Mouse (Mus musculus) liver, embryonic 16.5 days (tissue): ENCODE data around the gene Ghr. TPM values are rescaled to one million over a fixed set of nuclear protein-coding genes. Genes with fewer than 3 reads are reported as not detected.
A peak's percentile ranks its signal among the peaks of the same experiment; 100 is the strongest.

Experiments
- ATAC-seq: fragments of 200-750 bp; cut with Nextera tagmentation; 2 replicates; pipeline ENCODE4 v1.8.0; 2017; ENCODE audit warnings: low read depth, mild to moderate bottlenecking, moderate number of reproducible peaks, moderate library complexity
- H3K27ac ChIP-seq: fragments of 300-500 bp; sonication (generic); 2 replicates; pipeline ENCODE4 v1.5.1; 2014; ENCODE audit warnings: mild to moderate bottlenecking, low read length
- H3K27me3 ChIP-seq: fragments of 300-500 bp; sonication (generic); 2 replicates; pipeline ENCODE4 v1.6.1; 2014; ENCODE audit warnings: low read depth, low read length, mixed read lengths; ENCODE audit not compliant: control insufficient read depth, insufficient read depth
- H3K36me3 ChIP-seq: fragments of 300-500 bp; sonication (generic); 2 replicates; pipeline ENCODE4 v1.6.1; 2014; ENCODE audit warnings: mild to moderate bottlenecking; ENCODE audit not compliant: control insufficient read depth, insufficient read depth
- H3K4me1 ChIP-seq: fragments of 300-500 bp; sonication (generic); 2 replicates; pipeline ENCODE4 v1.6.1; 2014; ENCODE audit warnings: low read depth, low read length, mixed read lengths; ENCODE audit not compliant: control insufficient read depth
- H3K4me2 ChIP-seq: fragments of 300-500 bp; sonication (generic); 2 replicates; pipeline ENCODE4 v1.6.1; 2014; ENCODE audit warnings: low read depth, low read length, mixed read lengths
- H3K4me3 ChIP-seq: fragments of 300-500 bp; sonication (generic); 2 replicates; pipeline ENCODE4 v1.5.1; 2014; ENCODE audit warnings: low read depth, mild to moderate bottlenecking, low read length
- H3K9ac ChIP-seq: fragments of 300-500 bp; sonication (generic); 2 replicates; pipeline ENCODE4 v1.6.1; 2014; ENCODE audit warnings: low read depth, low read length
- H3K9me3 ChIP-seq: fragments of 300-500 bp; sonication (generic); replicated peaks from 2 replicates; pipeline ENCODE4 v1.6.1; 2016; ENCODE audit warnings: low read length; ENCODE audit not compliant: control insufficient read depth
- WGBS: fragments of 180-500 bp; shearing (Covaris S2); extraction: QIAGEN DNeasy Blood & Tissue Kit; methylation state at CpG from one replicate; pipeline ENCODE4 v1.1.7; 2014; ENCODE audit not compliant: insufficient replicate concordance; 5-methylcytosine and 5-hydroxymethylcytosine counted together
- polyA plus RNA-seq: library from polyadenylated mRNA; unstranded; fragments of >200 nt; fragmentation: Nextera tagmentation; extraction: Ambion mirVana; gene quantifications from 2 replicates; pipeline ENCODE4 v1.2.1, GENCODE M21; 2015

The Ghr gene
- polyA plus RNA-seq, 1 experiment from 2014 or later = 33.4 TPM

DNA sequence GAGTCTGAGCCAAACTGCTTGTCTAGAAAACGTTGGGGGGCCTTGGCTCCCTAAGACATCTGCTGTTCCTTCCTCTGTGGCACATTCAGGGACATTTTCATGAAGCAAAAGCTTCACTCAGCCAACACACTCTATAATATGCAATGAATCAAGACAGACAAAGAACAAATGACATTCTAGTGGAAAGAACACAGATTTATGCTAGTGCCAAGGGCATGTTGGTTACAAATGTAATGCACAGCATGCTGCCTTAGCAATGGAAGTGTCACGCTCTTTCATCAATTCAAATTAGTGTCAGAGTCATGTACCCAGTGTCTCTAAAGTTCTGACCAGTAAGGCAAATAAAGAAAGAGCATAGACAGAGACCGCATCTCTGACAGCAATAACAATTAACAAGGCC, 187.6 kb downstream of the Ghr start:
- 54% methylated on average over 3 of the region's 3 CpGs for WGBS

GRCm38 (mm10) chr15:3390722-3391121, 192.6 kb downstream of the Ghr start:
- Histone ChIP-seq H3K27me3 (no peaks in the 10 kb centered on the region), H3K9ac (no peak overlapping the region), H3K4me2 (no peak overlapping the region), H3K4me3 (no peak overlapping the region), H3K27ac (no peak overlapping the region), H3K9me3 (no peaks in the 10 kb centered on the region), H3K4me1 (no peaks in the 10 kb centered on the region), H3K36me3 (no peaks in the 10 kb centered on the region)
- no peak for ATAC-seq

More for the DNA sequence above, 187.6 kb downstream of the Ghr start:
- Histone ChIP-seq H3K4me3 (no peak overlapping the region), H3K9ac (no peak overlapping the region), H3K27ac (no peak overlapping the region), H3K4me1 (no peaks in the 10 kb centered on the region), H3K4me2 (no peak overlapping the region), H3K27me3 (no peaks in the 10 kb centered on the region), H3K36me3 (no peaks in the 10 kb centered on the region), H3K9me3 (no peaks in the 10 kb centered on the region)
- no peak for ATAC-seq

DNA sequence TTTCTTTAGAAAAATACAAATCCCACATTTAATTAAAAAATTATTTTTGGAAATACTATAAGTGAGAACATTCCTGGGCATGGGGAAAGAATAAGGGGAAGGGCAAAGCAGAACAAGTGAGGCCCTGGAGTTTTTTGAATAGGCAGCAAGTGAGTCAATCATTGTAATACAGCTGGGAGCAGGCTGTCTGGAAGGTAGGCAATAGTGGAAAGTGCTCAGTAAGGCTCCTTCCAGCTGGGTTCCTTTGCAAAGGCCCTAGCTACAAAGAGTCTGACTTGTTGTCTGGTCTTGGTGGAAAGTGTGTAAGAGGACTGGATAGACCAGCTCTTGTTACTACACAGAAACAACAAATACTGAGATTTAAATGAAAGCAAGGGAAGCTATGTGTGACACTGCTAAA, 194.3 kb downstream of the Ghr start:
- Histone ChIP-seq H3K9me3 (no peaks in the 10 kb centered on the region), H3K36me3 (no peaks in the 10 kb centered on the region), H3K9ac (no peak overlapping the region), H3K4me1 (no peaks in the 10 kb centered on the region), H3K27ac (no peak overlapping the region), H3K4me3 (no peak overlapping the region), H3K27me3 (no peaks in the 10 kb centered on the region), H3K4me2 (no peak overlapping the region)
- no peak for ATAC-seq

DNA sequence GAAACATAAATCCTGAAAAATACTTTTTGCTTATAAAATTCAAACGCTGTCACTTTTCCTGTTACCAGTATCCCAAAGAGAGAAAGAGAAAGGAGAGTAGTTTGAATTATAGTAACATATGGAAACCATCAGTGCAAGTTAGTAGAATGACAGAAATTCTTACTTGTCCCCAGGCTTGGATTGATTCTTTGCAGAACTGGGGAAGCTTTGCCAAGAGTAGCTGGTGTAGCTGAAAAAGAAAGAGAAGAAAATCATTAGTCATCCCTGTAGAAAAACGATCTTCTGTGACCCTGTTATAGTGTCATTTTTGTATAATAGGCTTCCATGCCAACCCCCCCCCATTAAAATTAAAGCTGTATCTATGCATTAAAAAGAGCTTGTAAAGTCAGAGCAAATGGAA, 194.8 kb downstream of the Ghr start:
- ATAC-seq = no peak
- WGBS = 56% methylated on average over 2 of the region's 2 CpGs
- H3K27ac ChIP-seq = no peak overlapping the region

GRCm38 (mm10) chr15:3383788-3384187, 199.5 kb downstream of the Ghr start:
- H3K4me1 ChIP-seq = no peaks in the 10 kb centered on the region
- H3K27ac ChIP-seq = no peak overlapping the region
- ATAC-seq = no peak
- no peaks in the 10 kb centered on the region for H3K9me3 ChIP-seq
- no peak overlapping the region for H3K4me2 ChIP-seq
- H3K4me3 ChIP-seq = no peak overlapping the region
- WGBS = 31% methylated on average over 2 of the region's 2 CpGs
- no peaks in the 10 kb centered on the region for H3K27me3 ChIP-seq
- H3K9ac ChIP-seq = no peak overlapping the region
- no peaks in the 10 kb centered on the region for H3K36me3 ChIP-seq

More for the DNA sequence above, 194.8 kb downstream of the Ghr start:
- no peaks in the 10 kb centered on the region for H3K27me3 ChIP-seq
- H3K4me3 ChIP-seq = no peak overlapping the region
- H3K9ac ChIP-seq = no peak overlapping the region
- H3K4me1 ChIP-seq = no peaks in the 10 kb centered on the region
- no peaks in the 10 kb centered on the region for H3K36me3 ChIP-seq
- H3K9me3 ChIP-seq = no peaks in the 10 kb centered on the region
- H3K4me2 ChIP-seq = no peak overlapping the region

- Histone ChIP-seq H3K9me3 (no peaks in the 10 kb centered on the region), H3K4me2 (no peak overlapping the region), H3K36me3 (no peaks in the 10 kb centered on the region), H3K27me3 (no peaks in the 10 kb centered on the region), H3K27ac (no peak overlapping the region), H3K4me1 (no peaks in the 10 kb centered on the region), H3K9ac (no peak overlapping the region), H3K4me3 (no peak overlapping the region)
- ATAC-seq = no peak
- WGBS = 42% methylated on average over 6 of the region's 6 CpGs
Measured at GRCm38 (mm10) chr15:3381413-3381812, 201.9 kb downstream of the Ghr start.

DNA sequence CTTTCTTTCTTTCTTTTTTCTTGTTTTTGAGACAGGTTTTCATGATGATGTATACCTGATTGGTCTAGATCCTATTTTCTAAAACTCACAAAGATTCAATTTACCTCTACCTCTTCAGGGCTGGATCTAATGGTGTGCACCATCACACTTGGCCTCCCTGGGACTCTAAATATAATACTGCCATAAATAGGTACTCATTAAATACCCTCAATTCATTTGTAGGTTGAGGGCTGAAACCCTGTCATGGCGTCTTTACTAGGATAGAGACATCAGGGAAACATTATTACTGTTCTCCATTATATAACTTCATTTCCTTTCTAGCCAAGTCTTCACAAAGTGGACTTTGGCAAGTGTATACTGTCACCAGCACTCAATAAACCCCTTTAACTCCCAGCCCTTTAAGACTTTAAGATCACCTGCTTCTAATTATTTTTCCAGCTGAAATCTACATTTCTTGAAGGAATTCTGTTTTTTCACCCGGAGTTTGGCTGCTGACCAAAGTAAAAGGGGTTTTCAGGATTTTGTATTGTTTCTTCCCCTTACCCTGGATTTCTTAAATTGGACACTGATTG, 214.9 kb downstream of the Ghr start:
- Histone ChIP-seq H3K4me1 (no peaks in the 10 kb centered on the region), H3K27ac (no peak overlapping the region), H3K36me3 (no peaks in the 10 kb centered on the region), H3K4me3 (no peak overlapping the region), H3K9ac (no peak overlapping the region), H3K27me3 (no peaks in the 10 kb centered on the region), H3K9me3 (no peaks in the 10 kb centered on the region), H3K4me2 (no peak overlapping the region)
- ATAC-seq = no peak
- 57% methylated on average over 2 of the region's 2 CpGs for WGBS

- no peaks in the 10 kb centered on the region for H3K9me3 ChIP-seq
- H3K4me3 ChIP-seq = no peak overlapping the region
- no peaks in the 10 kb centered on the region for H3K36me3 ChIP-seq
- no peak overlapping the region for H3K9ac ChIP-seq
- H3K27me3 ChIP-seq = no peaks in the 10 kb centered on the region
- no peaks in the 10 kb centered on the region for H3K4me1 ChIP-seq
- peak overlapping the region; percentile 26; the same call in 1 of the 2 replicates for H3K4me2 ChIP-seq
- no peak for ATAC-seq
- 36% methylated on average over 4 of the region's 4 CpGs for WGBS
- no peak overlapping the region for H3K27ac ChIP-seq
Measured at GRCm38 (mm10) chr15:3356073-3356766, 227.1 kb downstream of the Ghr start.

GRCm38 (mm10) chr15:3353696-3354095, 229.6 kb downstream of the Ghr start:
- Histone ChIP-seq H3K4me2 (no peak overlapping the region), H3K4me3 (no peak overlapping the region), H3K4me1 (no peaks in the 10 kb centered on the region), H3K27ac (no peak overlapping the region), H3K9ac (no peak overlapping the region), H3K27me3 (no peaks in the 10 kb centered on the region), H3K9me3 (no peaks in the 10 kb centered on the region), H3K36me3 (no peaks in the 10 kb centered on the region)
- WGBS = 40% methylated on average over 2 of the region's 2 CpGs
- no peak for ATAC-seq
